Mouse (Mus musculus) splenic B cell, adult 2 months (primary cell): ENCODE measurements around the gene Thoc5.

Experiments
- DNase-seq: peaks from one replicate; pipeline ENCODE4 v3.0.0-alpha.2; 2011; ENCODE audit warnings: low read depth, low spot score
- H3K27me3 ChIP-seq: 2 replicates; pipeline ENCODE4 v1.6.1; 2012; ENCODE audit warnings: mild to moderate bottlenecking, low read length, moderate library complexity, mixed read lengths; ENCODE audit not compliant: control insufficient read depth, poor library complexity, insufficient read depth, severe bottlenecking
- H3K36me3 ChIP-seq: 2 replicates; pipeline ENCODE4 v1.6.1; 2012; ENCODE audit warnings: mild to moderate bottlenecking, low read length, moderate library complexity, mixed read lengths; ENCODE audit not compliant: control insufficient read depth, poor library complexity, insufficient read depth, severe bottlenecking

The Thoc5 gene

GRCm38 (mm10) chr11:4881087-4881486, 14.0 kb upstream of the Thoc5 start:
- DNase-seq, result no peak
- Histone ChIP-seq H3K36me3 (no peaks in the 10 kb centered on the region), H3K27me3 (no peaks in the 10 kb centered on the region)

- DNase-seq, result peak; percentile 15
- Histone ChIP-seq H3K36me3 (no peaks in the 10 kb centered on the region), H3K27me3 (no peaks in the 10 kb centered on the region)
Observed at GRCm38 (mm10) chr11:4882892-4883627, 12.1 kb upstream of the Thoc5 start.

GRCm38 (mm10) chr11:4885385-4885903, 9.7 kb upstream of the Thoc5 start:
- no peaks in the 10 kb centered on the region for H3K27me3 ChIP-seq
- peak; percentile 66 for DNase-seq
- H3K36me3 ChIP-seq, result no peaks in the 10 kb centered on the region

- Histone ChIP-seq H3K27me3 (no peaks in the 10 kb centered on the region), H3K36me3 (no peaks in the 10 kb centered on the region)
- DNase-seq, result no peak
Observed at GRCm38 (mm10) chr11:4886987-4887386, 8.1 kb upstream of the Thoc5 start.

GRCm38 (mm10) chr11:4900437-4900836, 5.3 kb downstream of the Thoc5 start:
- peak; percentile 33 for DNase-seq
- peaks cover 4% of the 10 kb centered on the region; the same call in 1 of the 2 replicates for H3K36me3 ChIP-seq
- H3K27me3 ChIP-seq, result no peaks in the 10 kb centered on the region

- no peaks in the 10 kb centered on the region for H3K27me3 ChIP-seq
- no peak for DNase-seq
- H3K36me3 ChIP-seq, result peaks cover 4% of the 10 kb centered on the region; the same call in 1 of the 2 replicates
Observed at GRCm38 (mm10) chr11:4901956-4902355, 6.8 kb downstream of the Thoc5 start.

GRCm38 (mm10) chr11:4906231-4906630, 11.1 kb downstream of the Thoc5 start:
- no peaks in the 10 kb centered on the region for H3K27me3 ChIP-seq
- DNase-seq, result no peak
- peaks cover 14% of the 10 kb centered on the region; the same call in 1 of the 2 replicates for H3K36me3 ChIP-seq

- DNase-seq, result peak; percentile 75
- Histone ChIP-seq H3K36me3 (peaks cover 21% of the 10 kb centered on the region), H3K27me3 (no peaks in the 10 kb centered on the region)
Observed at GRCm38 (mm10) chr11:4916068-4916467, 20.9 kb downstream of the Thoc5 start.

GRCm38 (mm10) chr11:4921281-4921680, 26.2 kb downstream of the Thoc5 start:
- DNase-seq, result no peak
- Histone ChIP-seq H3K27me3 (no peaks in the 10 kb centered on the region), H3K36me3 (peaks cover 17% of the 10 kb centered on the region)

- Histone ChIP-seq H3K36me3 (peaks cover 17% of the 10 kb centered on the region), H3K27me3 (no peaks in the 10 kb centered on the region)
- DNase-seq, result no peak
Observed at GRCm38 (mm10) chr11:4921751-4922150, 26.6 kb downstream of the Thoc5 start.

GRCm38 (mm10) chr11:4927224-4927623, 32.1 kb downstream of the Thoc5 start:
- no peak for DNase-seq
- Histone ChIP-seq H3K27me3 (no peaks in the 10 kb centered on the region), H3K36me3 (peaks cover 9% of the 10 kb centered on the region)

- DNase-seq, result no peak
- H3K27me3 ChIP-seq, result no peaks in the 10 kb centered on the region
- H3K36me3 ChIP-seq, result peaks cover 3% of the 10 kb centered on the region
Observed at GRCm38 (mm10) chr11:4931009-4931601, 36.0 kb downstream of the Thoc5 start.

GRCm38 (mm10) chr11:4936243-4936642, 41.1 kb downstream of the Thoc5 start:
- Histone ChIP-seq H3K27me3 (no peaks in the 10 kb centered on the region), H3K36me3 (no peaks in the 10 kb centered on the region)
- DNase-seq, result no peak

- DNase-seq, result no peak
- no peaks in the 10 kb centered on the region for H3K36me3 ChIP-seq
- H3K27me3 ChIP-seq, result no peaks in the 10 kb centered on the region; the same call in 1 of the 2 replicates
Observed at GRCm38 (mm10) chr11:4946530-4946929, 51.4 kb downstream of the Thoc5 start.
